Mouse (Mus musculus): ENCODE measurements around the gene Pik3r5.

- TF ChIP-seq CTCF (IDR thresholded peaks at IDR 0.05; ENCODE audit: low read depth): no peak
- TF ChIP-seq EP300 (IDR thresholded peaks at IDR 0.05; ENCODE audit: low read depth): no peak
Observed at GRCm38 (mm10) chr11:68487720-68488119, 55.8 kb downstream of the Pik3r5 start.

Data from liver, postnatal 0 days (tissue).